Mouse (Mus musculus) thymus, adult 2 months (tissue): ENCODE data around the gene Elk1. TPM values are rescaled to one million over a fixed set of nuclear protein-coding genes. Genes with fewer than 3 reads are reported as not detected.

Source experiments
- DNase-seq: peaks from one replicate; pipeline ENCODE4 v3.0.0; 2021
- H3K27ac ChIP-seq: fragments of 200-500 bp; 2 replicates; pipeline ENCODE4 v1.5.1; 2012; ENCODE audit warnings: low read length, control low read depth; ENCODE audit not compliant: control insufficient read depth, insufficient read depth
- H3K27me3 ChIP-seq: fragments of 200-500 bp; 2 replicates; pipeline ENCODE4 v1.6.1; 2012; ENCODE audit warnings: mild to moderate bottlenecking, low read length, moderate library complexity, mixed read lengths; ENCODE audit not compliant: control insufficient read depth, insufficient read depth
- H3K36me3 ChIP-seq: fragments of 200-500 bp; 2 replicates; pipeline ENCODE4 v1.6.1; 2012; ENCODE audit warnings: mild to moderate bottlenecking, low read length, moderate library complexity; ENCODE audit not compliant: control insufficient read depth, insufficient read depth
- H3K4me1 ChIP-seq: fragments of 200-500 bp; replicated peaks from 2 replicates; pipeline ENCODE4 v1.6.1; 2012; ENCODE audit warnings: low read length; ENCODE audit not compliant: control insufficient read depth, insufficient read depth
- H3K4me3 ChIP-seq: fragments of 200-500 bp; 2 replicates; pipeline ENCODE4 v1.5.1; 2012; ENCODE audit warnings: mild to moderate bottlenecking, low read length, control low read depth, moderate library complexity; ENCODE audit not compliant: control insufficient read depth, insufficient read depth
- CTCF ChIP-seq: fragments of 200-500 bp; IDR thresholded peaks from 2 replicates; pipeline ENCODE4 v1.5.1; 2012; ENCODE audit warnings: mild to moderate bottlenecking, control low read depth, low read length, moderate library complexity, borderline replicate concordance; ENCODE audit not compliant: control insufficient read depth, poor library complexity, insufficient read depth; ENCODE audit errors: extremely low read depth
- POLR2A ChIP-seq: fragments of 200-500 bp; IDR thresholded peaks from 2 replicates; pipeline ENCODE4 v1.6.1; 2012; ENCODE audit warnings: mild to moderate bottlenecking, low read length, control low read depth, moderate library complexity; ENCODE audit not compliant: control insufficient read depth, poor library complexity, insufficient read depth; ENCODE audit errors: extremely low read depth
- WGBS: fragments of 180-500 bp; shearing (Covaris S2); methylation state at CpG from one replicate; pipeline ENCODE4 v1.1.7; 2018; 5-methylcytosine and 5-hydroxymethylcytosine counted together
- polyA plus RNA-seq: library from polyadenylated mRNA; depleted of rRNA; stranded (reverse); fragments of >200 nt; gene quantifications from 2 replicates; pipeline ENCODE4 v1.2.3, GENCODE M21; 2012

Gene Elk1
- polyA plus RNA-seq, 1 experiment = 17.4 TPM

DNA sequence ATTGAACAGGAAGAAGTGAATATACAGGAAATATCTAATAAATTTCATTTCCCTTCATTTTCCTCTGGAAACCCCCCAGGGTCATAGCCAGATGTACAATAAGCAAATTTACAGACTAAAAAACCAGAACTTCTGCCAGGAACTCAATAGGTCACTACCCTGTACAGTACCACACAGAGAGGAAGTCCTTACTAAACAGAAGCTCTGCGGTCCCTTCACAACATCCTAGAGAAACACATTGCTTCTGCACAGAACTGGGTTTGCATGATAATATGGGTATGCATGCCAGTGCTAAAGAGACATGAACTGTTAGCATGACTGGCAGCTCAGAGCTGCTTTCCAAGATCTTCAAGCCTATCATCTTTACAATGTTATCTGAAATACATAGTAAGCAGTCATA is 20.5 kb downstream of the Elk1 start:
- Histone ChIP-seq H3K27me3 (no peaks in the 10 kb centered on the region), H3K4me1 (no peaks in the 10 kb centered on the region), H3K4me3 (no peak overlapping the region), H3K27ac (no peak overlapping the region), H3K36me3 (no peaks in the 10 kb centered on the region)
- TF ChIP-seq CTCF (no peak), POLR2A (no peak)
- 28% methylated on average over 1 of the region's 1 CpGs for WGBS
- no peak for DNase-seq

DNA sequence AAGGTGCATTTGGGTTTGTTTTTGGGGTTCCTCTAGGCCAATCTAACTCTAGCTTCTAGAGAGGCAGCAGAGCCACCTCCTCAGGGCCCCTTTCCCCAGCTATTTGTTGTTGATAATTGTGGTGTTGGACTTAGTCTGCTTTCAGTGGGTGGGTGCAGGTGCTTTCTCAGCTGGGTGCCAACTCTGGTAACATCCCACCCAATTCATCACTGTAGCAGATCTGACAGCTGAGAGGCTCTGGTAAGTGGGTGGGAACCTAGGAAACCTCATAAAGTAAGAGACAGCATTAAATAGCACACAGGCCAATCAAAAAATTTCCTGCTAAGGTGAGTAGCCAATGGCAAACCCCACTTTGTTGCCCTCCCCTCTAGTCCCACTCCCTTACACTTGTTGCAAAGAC is 25.4 kb downstream of the Elk1 start:
- no peak for DNase-seq
- Histone ChIP-seq H3K27me3 (peaks cover 4% of the 10 kb centered on the region; the same call in 1 of the 2 replicates), H3K36me3 (no peaks in the 10 kb centered on the region), H3K27ac (no peak overlapping the region), H3K4me3 (no peak overlapping the region), H3K4me1 (peaks cover 8% of the 10 kb centered on the region)
- TF ChIP-seq CTCF = no peak
- no peak for TF ChIP-seq POLR2A

DNA sequence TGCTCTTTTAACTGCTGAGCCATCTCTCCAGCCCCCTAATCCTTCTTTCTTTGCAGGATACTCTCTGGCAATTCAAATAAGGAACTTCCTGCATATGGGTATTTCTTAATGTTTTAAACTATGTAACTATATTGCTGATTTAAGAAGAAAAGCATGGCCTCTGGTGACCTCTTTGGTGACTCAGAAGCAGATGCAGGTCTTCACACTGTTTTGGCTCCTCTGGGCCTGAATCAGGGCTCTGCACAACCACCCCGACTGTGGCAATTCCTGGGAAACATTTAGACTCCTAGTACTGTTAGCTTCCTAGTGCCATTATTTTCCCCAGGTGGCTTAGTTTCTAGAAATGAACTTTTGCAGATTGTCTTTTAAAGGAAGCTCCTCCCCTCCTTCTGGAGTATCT is 26.9 kb downstream of the Elk1 start:
- Histone ChIP-seq H3K4me1 (peaks cover 8% of the 10 kb centered on the region), H3K27ac (no peak overlapping the region), H3K4me3 (no peak overlapping the region), H3K36me3 (no peaks in the 10 kb centered on the region), H3K27me3 (peaks cover 4% of the 10 kb centered on the region; the same call in 1 of the 2 replicates)
- TF ChIP-seq CTCF = no peak
- 82% methylated on average over 1 of the region's 1 CpGs for WGBS
- no peak for DNase-seq

DNA sequence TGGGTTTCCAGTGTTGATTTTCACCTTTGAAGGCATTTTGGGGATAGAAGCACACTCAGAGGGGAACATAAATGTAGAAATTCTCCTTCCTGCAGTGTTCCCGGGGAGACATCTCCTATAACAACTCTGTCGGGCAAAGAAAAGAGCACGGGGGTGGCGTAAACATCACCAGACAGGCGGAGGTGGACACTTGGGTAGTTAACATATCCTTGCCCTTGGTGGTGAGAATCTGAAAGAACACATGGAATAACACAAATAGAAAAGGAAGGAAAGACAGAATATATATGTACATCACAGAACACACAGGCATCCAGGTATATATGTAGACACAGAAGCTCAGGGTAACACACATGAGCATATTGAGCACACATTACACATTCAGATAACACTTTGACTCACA is 29.0 kb downstream of the Elk1 start:
- no peak for DNase-seq
- H3K27me3 ChIP-seq = peaks cover 4% of the 10 kb centered on the region; the same call in 1 of the 2 replicates
- H3K27ac ChIP-seq = no peak overlapping the region
- peaks cover 8% of the 10 kb centered on the region for H3K4me1 ChIP-seq
- TF ChIP-seq POLR2A = no peak
- TF ChIP-seq CTCF = no peak
- H3K36me3 ChIP-seq = no peaks in the 10 kb centered on the region
- H3K4me3 ChIP-seq = no peak overlapping the region
- WGBS = 48% methylated on average over 5 of the region's 5 CpGs

DNA sequence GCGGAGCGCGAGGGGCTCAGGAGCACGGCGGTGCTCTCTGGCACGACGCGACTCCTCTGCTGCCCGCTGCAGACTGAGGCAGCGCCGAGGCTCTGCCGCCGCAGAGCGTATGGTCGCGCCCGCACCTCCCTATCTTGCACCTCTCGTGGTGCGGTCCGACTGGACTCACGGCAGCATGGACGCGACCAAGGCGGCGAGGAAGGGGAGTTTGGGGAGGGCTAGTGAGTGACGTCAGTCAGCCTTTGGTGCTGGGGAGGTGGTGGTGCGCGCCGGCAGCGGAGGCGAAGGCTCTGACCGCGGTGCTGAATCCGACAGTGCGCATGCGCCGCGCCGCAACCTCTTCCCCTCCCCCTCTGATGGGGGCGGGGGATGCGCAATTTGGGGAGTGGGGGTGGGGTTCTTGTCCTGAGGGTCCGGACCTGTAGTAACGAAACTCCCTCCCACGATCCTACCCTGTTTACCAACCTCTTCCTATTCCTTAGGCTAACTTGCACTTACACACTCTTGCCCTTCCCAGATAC is 29.5 kb downstream of the Elk1 start, which contains the start of gene Syn1:
Gene Syn1, minus strand, starts transcription at position 161 of the 521 bp plus-strand sequence.
- TF ChIP-seq POLR2A (no peak), CTCF (no peak)
- under 1% methylated on average over 30 of the region's 44 CpGs for WGBS
- Histone ChIP-seq H3K4me3 (peak within 1 kb of the TSS; percentile 33), H3K36me3 (no peaks in the 10 kb centered on the region), H3K27ac (no peak within 1 kb of the TSS), H3K27me3 (peaks cover 4% of the 10 kb centered on the region; the same call in 1 of the 2 replicates), H3K4me1 (peaks cover 8% of the 10 kb centered on the region)
- peak; percentile 62 for DNase-seq

DNA sequence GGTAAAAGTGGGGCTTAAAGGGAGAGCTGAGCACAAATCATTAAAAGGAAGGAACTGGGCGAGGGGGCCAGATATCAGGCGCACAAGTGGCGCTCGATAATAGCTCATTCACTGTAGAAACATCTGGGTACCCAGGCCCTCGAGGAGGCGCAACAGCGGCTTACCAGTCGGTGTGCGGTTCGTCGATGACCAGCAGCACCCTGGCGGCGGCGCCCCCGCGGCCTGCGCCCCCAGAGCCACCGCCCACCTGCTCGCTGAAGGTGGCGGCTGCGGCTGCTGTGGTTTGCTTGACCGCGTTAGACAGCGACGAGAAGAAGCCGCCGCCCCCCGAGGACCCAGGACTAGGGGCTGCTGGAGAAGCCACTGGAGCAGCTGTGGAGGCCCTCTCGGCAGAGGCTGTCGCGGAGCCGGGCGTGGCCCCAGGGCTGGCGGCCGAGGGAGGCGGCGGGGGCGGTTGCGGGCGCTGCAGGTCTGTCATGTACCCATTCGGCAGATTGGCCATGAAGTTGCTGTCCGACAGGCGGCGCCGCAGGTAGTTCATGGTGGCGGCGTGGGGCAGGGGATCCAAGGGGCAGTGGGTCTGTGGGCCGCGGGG is 30.1 kb downstream of the Elk1 start:
- DNase-seq = no peak
- TF ChIP-seq CTCF = no peak
- TF ChIP-seq POLR2A = no peak
- no peak overlapping the region for H3K27ac ChIP-seq
- peaks cover 8% of the 10 kb centered on the region for H3K4me1 ChIP-seq
- peak overlapping the region; percentile 33 for H3K4me3 ChIP-seq
- 2% methylated on average over 35 of the region's 49 CpGs for WGBS
- peaks cover 4% of the 10 kb centered on the region; the same call in 1 of the 2 replicates for H3K27me3 ChIP-seq
- H3K36me3 ChIP-seq = no peaks in the 10 kb centered on the region

DNA sequence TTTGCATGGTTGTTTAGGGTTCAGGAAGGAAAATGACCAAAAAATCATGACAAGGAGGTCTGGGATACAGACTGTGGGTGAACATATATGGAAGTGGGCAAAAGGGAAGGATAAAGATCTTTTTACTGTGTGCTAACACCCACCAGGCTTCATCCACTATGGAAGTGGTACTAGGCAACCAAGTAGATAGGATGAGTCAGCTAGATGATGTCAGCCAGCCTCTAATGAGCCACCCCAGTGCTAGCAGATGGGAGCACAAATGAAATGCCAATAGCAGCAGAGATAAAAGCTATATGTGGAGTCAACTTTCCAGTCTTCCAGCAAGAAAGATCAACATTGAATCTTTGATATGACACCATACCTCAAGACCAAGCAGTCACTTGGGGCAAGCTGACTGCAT is 35.3 kb downstream of the Elk1 start:
- no peaks in the 10 kb centered on the region for H3K4me1 ChIP-seq
- no peak overlapping the region for H3K27ac ChIP-seq
- H3K36me3 ChIP-seq = no peaks in the 10 kb centered on the region
- no peak overlapping the region for H3K4me3 ChIP-seq
- DNase-seq = no peak
- no peaks in the 10 kb centered on the region; the same call in 1 of the 2 replicates for H3K27me3 ChIP-seq
- TF ChIP-seq CTCF = no peak
- no peak for TF ChIP-seq POLR2A
